In the genomic region with DNA sequence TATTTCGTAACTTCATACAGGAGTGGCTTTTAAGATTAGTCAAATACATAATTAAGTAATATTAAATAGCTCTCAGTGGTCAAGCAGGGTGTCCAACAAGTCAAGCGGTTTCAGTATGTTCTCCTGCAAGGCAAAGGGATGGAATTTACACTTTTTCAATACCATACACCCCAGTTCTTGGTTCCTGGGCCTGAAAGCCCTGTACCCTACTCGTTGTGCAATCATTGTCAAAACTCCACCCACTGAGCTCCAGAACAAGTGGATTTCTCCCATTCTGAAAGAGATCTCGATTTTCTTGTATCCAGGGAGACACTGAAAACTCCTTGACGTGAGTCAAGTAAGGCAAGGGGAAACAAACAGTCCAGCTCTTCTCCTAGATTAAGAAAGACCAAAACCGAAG, we compare ENCODE assay signal across 8 mouse cellular contexts. TPM values are rescaled to one million over a fixed set of nuclear protein-coding genes. Genes with fewer than 3 reads are reported as not detected.
DNase-seq lines count a peak whose midpoint lies in the region; ATAC-seq and TF ChIP-seq lines count a peak whose summit lies in the region.

No protein-coding gene starts in this region.

- 29% methylated on average over 6 of the region's 6 CpGs for WGBS in kidney, adult 2 months
- 45% methylated on average over 6 of the region's 6 CpGs for WGBS in embryonic facial prominence, embryonic 13.5 days
- 45% methylated on average over 6 of the region's 6 CpGs for whole genome bisulfite sequencing in hindbrain, postnatal 0 days

- no peak for TF ChIP-seq POLR2A in kidney, adult 2 months (IDR thresholded peaks at IDR 0.05; ENCODE audit: low read depth, low read length)

- DNase-seq in kidney, adult 2 months: peak; percentile 6
- DNase-seq in kidney, adult 8-10 months: no peak
- no peak for DNase-seq in hindbrain, postnatal 0 days (ENCODE audit: low spot score)
- DNase-seq in layer of hippocampus, adult 9-10 months (ENCODE audit: low spot score): no peak

- H3K4me1 ChIP-seq in kidney, adult 2 months (ENCODE audit: control insufficient read depth, insufficient read depth, low read length): no peaks in the 10 kb centered on the region
- no peaks in the 10 kb centered on the region for H3K4me1 ChIP-seq in embryonic facial prominence, embryonic 13.5 days
- H3K4me1 ChIP-seq in hindbrain, postnatal 0 days (ENCODE audit: insufficient read depth, low read length): no peaks in the 10 kb centered on the region
- peaks cover 5% of the 10 kb centered on the region; the same call in 1 of the 2 replicates for H3K4me1 ChIP-seq in megakaryocyte, embryonic 14.5 days

- no peaks in the 10 kb centered on the region for H3K9me3 ChIP-seq in embryonic facial prominence, embryonic 13.5 days
- no peaks in the 10 kb centered on the region for H3K9me3 ChIP-seq in hindbrain, postnatal 0 days (ENCODE audit: low read length)
- no peaks in the 10 kb centered on the region for H3K9me3 ChIP-seq in megakaryocyte, embryonic 14.5 days

- no peak overlapping the region for H3K27ac ChIP-seq in kidney, adult 2 months (ENCODE audit: insufficient read depth, low read depth, low read length)
- H3K27ac ChIP-seq in embryonic facial prominence, embryonic 13.5 days: no peak overlapping the region
- H3K27ac ChIP-seq in hindbrain, postnatal 0 days: no peak overlapping the region

- H3K36me3 ChIP-seq in kidney, adult 2 months (ENCODE audit: control insufficient read depth, insufficient read depth, low read length): no peaks in the 10 kb centered on the region
- no peaks in the 10 kb centered on the region for H3K36me3 ChIP-seq in embryonic facial prominence, embryonic 13.5 days
- H3K36me3 ChIP-seq in hindbrain, postnatal 0 days (ENCODE audit: insufficient read depth, low read length): no peaks in the 10 kb centered on the region
- peaks cover 7% of the 10 kb centered on the region for H3K36me3 ChIP-seq in megakaryocyte, embryonic 14.5 days (replicated peaks; ENCODE audit: low read length)

- no peak overlapping the region for H3K9ac ChIP-seq in embryonic facial prominence, embryonic 13.5 days
- H3K9ac ChIP-seq in hindbrain, postnatal 0 days (replicated peaks; ENCODE audit: low read length): peak overlapping the region; percentile 51; the same call in 1 of the 2 replicates

- TF ChIP-seq CTCF in kidney, adult 2 months (conservative IDR thresholded peaks at IDR 0.05; ENCODE audit: insufficient read depth, insufficient read length, low read depth, low read length): no peak
- TF ChIP-seq CTCF in hindbrain, postnatal 0 days (IDR thresholded peaks at IDR 0.05; ENCODE audit: low read depth): no peak

- no peak for ATAC-seq in embryonic facial prominence, embryonic 13.5 days (ENCODE audit: insufficient number of reproducible peaks, insufficient read depth, low FRiP score, low TSS enrichment, low read depth)
- ATAC-seq in hindbrain, postnatal 0 days: no peak
- no peak for ATAC-seq in CD4-positive, CD25-positive, alpha-beta regulatory T cell, adult 4 months
- no peak for ATAC-seq in erythroid progenitor cell, adult 5-6 weeks (replicated peaks; ENCODE audit: low FRiP score, poor library complexity, severe bottlenecking)

- H3K27me3 ChIP-seq in kidney, adult 2 months (replicated peaks; ENCODE audit: control insufficient read depth, insufficient read depth, low read length): no peaks in the 10 kb centered on the region
- peaks cover 3% of the 10 kb centered on the region; the same call in 1 of the 2 replicates for H3K27me3 ChIP-seq in embryonic facial prominence, embryonic 13.5 days
- H3K27me3 ChIP-seq in hindbrain, postnatal 0 days (ENCODE audit: insufficient read depth, low read length): no peaks in the 10 kb centered on the region
- H3K27me3 ChIP-seq in megakaryocyte, embryonic 14.5 days (replicated peaks): peaks cover 4% of the 10 kb centered on the region

- H3K4me3 ChIP-seq in kidney, adult 2 months (ENCODE audit: insufficient read depth, low read depth, low read length): no peak overlapping the region
- peak overlapping the region; percentile 55 for H3K4me3 ChIP-seq in embryonic facial prominence, embryonic 13.5 days
- H3K4me3 ChIP-seq in hindbrain, postnatal 0 days (ENCODE audit: low read length): peak overlapping the region; percentile 51
- H3K4me3 ChIP-seq in megakaryocyte, embryonic 14.5 days (replicated peaks): peak overlapping the region; percentile 97

- H3K4me2 ChIP-seq in embryonic facial prominence, embryonic 13.5 days: peak overlapping the region; percentile 80
- peak overlapping the region; percentile 76 for H3K4me2 ChIP-seq in hindbrain, postnatal 0 days (ENCODE audit: low read depth, low read length)

RNA-seq across cellular contexts. Expression of a gene that starts 1.2 kb away (rescaled TPM):
- 2.6 and 4.5 TPM in 2 replicates for polyA plus RNA-seq in kidney, adult 2 months (2012; rRNA removed)
- 16.7 and 19.5 TPM in 2 replicates for polyA plus RNA-seq in embryonic facial prominence, embryonic 13.5 days (2015; fragmentation: Nextera tagmentation; extraction: Ambion mirVana)
- 8.3 and 10.8 TPM in 2 replicates for total RNA-seq in hindbrain, postnatal 0 days (2014; rRNA removed)
- polyA plus RNA-seq in hindbrain, postnatal 0 days (2015; fragmentation: Nextera tagmentation; extraction: Ambion mirVana): 11.8 and 12.6 TPM in 2 replicates
- polyA plus RNA-seq in megakaryocyte, embryonic 14.5 days (2012; ENCODE audit: insufficient read depth, low replicate concordance): 0.56 and 1.6 TPM in 2 replicates
- 10 to 100 TPM; 22.4 to 22.7 TPM for polyA plus RNA-seq in CD4-positive, CD25-positive, alpha-beta regulatory T cell, adult 4 months (2017; shearing (Covaris generic))
- 5.4 and 8.3 TPM in 2 replicates for total RNA-seq in erythroid progenitor cell, adult 5-6 weeks (2015; ENCODE audit: low replicate concordance)
- total RNA-seq in erythroid progenitor cell, adult 5-6 weeks (2017; ENCODE audit: low replicate concordance): 8.2 and 10.3 TPM in 2 replicates
